Mouse (Mus musculus) naive thymus-derived CD4-positive, alpha-beta T cell, adult 5 months (primary cell): ENCODE data around the gene Gm20716. TPM values are rescaled to one million over a fixed set of nuclear protein-coding genes. Genes with fewer than 3 reads are reported as not detected.

Source experiments
- polyA plus RNA-seq: library from polyadenylated mRNA; unstranded; fragments of 100-300 nt; shearing (Covaris generic); gene quantifications from one replicate; pipeline ENCODE4 v1.2.1, GENCODE M21; 2017

Gm20716 gene
- polyA plus RNA-seq = 23.0 TPM

DNA sequence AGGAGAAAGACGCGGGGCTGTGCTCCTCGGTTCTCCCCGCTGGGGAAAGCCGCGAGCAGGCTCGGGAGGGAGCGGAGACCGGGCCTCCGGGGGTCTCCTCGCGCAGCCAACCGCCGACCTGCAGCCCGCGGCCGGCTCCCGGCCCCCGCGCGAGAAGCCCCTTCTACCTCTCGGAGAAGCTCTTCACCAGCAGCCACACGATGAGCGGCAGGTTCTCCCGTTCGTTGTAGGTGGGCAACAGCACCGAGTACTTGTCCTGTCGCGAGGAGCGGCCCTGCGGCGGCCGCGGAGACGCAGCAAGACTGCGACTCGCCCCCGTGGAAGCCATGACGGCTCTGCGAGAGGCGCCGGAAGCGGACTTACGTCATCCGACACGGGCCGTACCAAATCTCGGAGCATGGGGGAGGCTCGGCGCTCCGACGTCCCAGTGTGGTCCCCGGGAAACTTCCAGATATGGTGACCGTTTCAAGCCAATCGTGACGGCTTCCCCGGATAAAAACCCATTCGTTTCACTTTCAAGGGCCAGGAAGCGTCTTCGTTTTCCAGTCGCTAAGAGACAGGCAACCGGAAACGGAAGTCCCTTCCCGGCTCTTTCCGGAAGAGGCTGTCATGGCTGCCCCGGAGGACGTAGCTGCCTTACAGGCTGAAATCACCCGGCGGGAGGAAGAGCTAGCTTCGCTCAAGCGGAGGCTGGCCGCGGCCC lies at the start of gene Gm20716, which contains the start of the genes Dpm1 and Mocs3:
TSS of gene Gm20716 (minus strand) at position 339 of the 703 bp plus-strand sequence.
TSS of gene Dpm1 (minus strand) at position 566 of the 703 bp plus-strand sequence.
TSS of gene Mocs3 (plus strand) at position 597 of the 703 bp plus-strand sequence.

GRCm38 (mm10) chr2:168206725-168207644 lies 23.2 kb downstream of the Gm20716 start, which contains the start of gene Adnp:
Adnp (minus strand) TSS chr2:168207112.

Other genes starting within 250 kb of the Gm20716 start
- 1.1 TPM for gene Ripor3, start 219.7 kb downstream of the Gm20716 start, polyA plus RNA-seq
- gene Pard6b, start 149.4 kb downstream of the Gm20716 start, polyA plus RNA-seq = 2.9 TPM
- 20.1 TPM for gene Adnp, start 23.3 kb downstream of the Gm20716 start, polyA plus RNA-seq
- 101 TPM for gene Dpm1, start 227 bp upstream of the Gm20716 start, polyA plus RNA-seq
- 11.3 TPM for gene Mocs3, start 258 bp upstream of the Gm20716 start, polyA plus RNA-seq
- not detected for gene Kcng1, start 51.4 kb upstream of the Gm20716 start, polyA plus RNA-seq